Mouse (Mus musculus) megakaryocyte progenitor cell, adult 5-6 weeks (primary cell): ENCODE measurements at regions not wholly inside any gene's neighbourhood (a gene's known extent, or its start where the extent isn't known, plus 50 kb on each side); places are given as distances from the start of the nearest gene placed in this dataset.
"Not testable (repeated sequence)": the region's sequence is repeated elsewhere in the genome, so short reads cannot be mapped to it uniquely, and the experiment has no call there.

Experiments used
- ATAC-seq: replicated peaks from 2 replicates; pipeline ENCODE4 v1.8.0; 2016; ENCODE audit warnings: mild to moderate bottlenecking, moderate TSS enrichment, inconsistent platforms; ENCODE audit not compliant: poor library complexity

- no peak for ATAC-seq
These were observed 95.9 kb downstream of the Vcpkmt start for GRCm38 (mm10) chr12:69486903-69487302.

DNA sequence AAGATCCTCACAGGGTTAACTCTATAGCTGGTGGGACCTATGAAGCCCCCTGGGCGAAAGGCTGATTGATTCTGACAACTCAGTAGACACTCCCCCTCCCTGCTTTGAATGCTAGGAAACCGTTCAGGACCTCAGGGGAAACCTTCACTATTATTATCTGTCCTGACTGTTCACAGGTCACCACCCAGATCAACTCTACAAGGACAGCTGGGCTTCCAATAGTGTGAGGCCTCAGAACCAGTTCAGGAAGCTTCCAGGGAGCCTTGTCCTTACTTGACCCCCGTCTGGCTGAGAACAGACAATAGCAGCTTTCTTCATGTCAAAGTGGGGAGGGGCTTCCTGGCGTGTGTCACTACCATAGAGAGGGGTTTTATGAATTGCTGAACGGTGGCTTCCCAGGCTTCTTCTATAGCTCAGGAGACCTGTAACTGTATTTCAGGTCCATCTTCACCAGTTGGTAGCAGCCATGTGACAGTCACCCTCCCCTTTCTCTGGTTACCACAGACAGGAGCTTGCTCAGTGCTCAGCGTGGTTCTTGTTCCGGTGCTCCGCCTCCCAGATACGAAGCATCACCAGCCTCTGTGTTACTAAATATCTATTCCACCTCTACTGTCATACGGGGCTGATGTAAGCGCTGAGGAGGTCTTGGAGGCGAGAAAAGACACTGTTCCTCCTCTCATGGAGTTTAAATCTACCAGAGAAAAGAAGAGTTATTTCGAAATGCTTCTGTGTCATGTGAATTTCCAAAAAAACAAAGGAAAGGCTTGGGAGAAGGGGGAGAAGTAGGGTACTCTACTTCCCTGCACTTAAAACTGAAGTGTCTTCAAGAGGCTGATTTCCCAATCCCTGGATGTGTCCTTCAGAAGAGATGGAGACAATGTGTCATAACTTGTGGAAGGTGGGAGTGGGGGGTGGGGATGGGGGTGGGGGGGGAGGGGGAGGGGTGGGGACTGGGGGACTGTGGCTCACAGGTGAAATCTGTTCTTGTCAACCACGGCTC, 96.9 kb downstream of the Vcpkmt start:
- peak; percentile 99 for ATAC-seq

DNA sequence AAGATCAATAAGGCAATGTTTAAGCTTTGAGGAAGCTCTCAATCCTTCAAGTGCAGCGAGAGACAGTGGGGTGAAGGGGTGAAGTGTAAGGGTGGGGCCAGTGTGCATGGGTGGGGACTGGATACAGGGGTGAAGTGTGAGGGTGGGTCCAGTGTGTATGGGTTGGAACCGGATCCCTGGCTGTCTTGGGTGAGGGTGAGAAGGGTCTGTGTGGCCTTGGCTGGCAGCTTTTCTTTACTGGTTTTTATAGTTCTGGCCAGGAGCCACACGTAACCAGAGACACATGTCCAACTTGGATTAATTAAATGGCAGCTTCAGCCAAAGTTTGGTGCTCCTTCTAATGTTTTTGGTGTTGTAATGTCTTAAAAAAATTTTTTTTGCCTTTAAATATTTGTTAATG, 101.4 kb downstream of the Vcpkmt start:
- ATAC-seq, result no peak

- peak; percentile 38 for ATAC-seq
These were observed 104.4 kb upstream of the Gm9887 start for GRCm38 (mm10) chr12:69476631-69477091.

- no peak for ATAC-seq
These were observed 103.9 kb upstream of the Gm9887 start for GRCm38 (mm10) chr12:69476131-69476530.

GRCm38 (mm10) chr12:69474916-69475661, 102.8 kb upstream of the Gm9887 start:
- ATAC-seq, result peak; percentile 69

GRCm38 (mm10) chr12:69474141-69474915, 102.1 kb upstream of the Gm9887 start:
- ATAC-seq, result no peak

- no peak for ATAC-seq
These were observed 101.3 kb upstream of the Gm9887 start for GRCm38 (mm10) chr12:69473379-69474057.

DNA sequence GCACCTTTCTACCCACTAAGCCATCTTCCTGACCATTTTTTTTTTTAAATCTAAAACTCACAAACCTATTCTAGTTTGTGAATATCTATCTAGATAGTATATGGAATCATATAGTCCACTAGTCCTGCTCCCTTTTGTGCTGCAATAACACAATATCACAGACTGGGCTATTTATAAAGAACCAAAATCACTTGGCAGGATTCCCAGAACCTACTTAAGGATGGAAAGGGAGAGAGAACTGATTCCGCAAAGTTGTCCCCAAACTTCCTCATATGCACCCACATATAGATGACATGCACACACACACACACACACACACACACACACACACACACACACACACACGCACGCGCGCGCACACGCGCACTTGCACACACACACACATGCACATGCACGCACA, 100.7 kb upstream of the Gm9887 start:
- peak; percentile 10 for ATAC-seq

- ATAC-seq, result no peak
These were observed 99.6 kb upstream of the Gm9887 start for GRCm38 (mm10) chr12:69471876-69472275.

DNA sequence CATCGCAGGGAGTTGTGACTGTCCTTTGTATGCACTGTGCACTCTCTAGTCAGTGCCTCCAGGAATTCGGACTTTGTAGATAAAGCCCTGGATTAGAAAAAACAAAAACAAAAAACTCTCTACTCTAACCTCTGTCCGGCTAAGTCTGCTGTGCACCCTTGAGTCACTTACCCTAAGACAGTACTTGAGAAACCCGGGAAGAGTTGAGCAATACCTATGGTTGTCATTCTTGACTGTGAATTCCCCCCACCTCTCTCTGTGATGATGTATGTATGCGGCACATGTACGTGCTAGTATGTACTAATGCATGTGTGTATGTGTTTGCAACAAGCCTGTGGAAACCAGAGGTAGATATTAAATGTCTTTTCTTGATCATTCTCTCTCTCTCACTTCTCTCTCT, 96.7 kb upstream of the Gm9887 start:
- ATAC-seq, result peak; percentile 69

DNA sequence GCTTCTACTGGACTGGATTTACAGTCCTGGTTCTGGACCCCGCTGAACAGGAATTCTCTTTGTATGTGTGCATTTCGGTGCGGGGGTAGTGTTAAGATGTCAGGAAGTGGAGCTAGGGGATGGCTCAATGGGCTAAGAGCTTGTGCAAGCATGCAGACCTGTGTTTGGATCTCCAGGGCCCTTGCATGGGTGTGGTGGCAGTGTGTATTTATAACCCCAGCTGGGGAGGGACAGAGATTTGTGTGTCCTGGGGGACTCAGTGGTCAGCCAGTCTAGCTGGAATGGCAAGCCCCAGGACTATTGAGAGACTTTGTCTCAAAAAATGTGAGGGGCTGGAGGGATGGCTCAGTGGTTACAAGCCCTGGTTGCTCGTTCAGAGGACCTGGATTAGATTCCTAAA, 95.1 kb upstream of the Gm9887 start:
- 0 out of 2 replicates have a peak, but pooled peaks have one; percentile 23 for ATAC-seq

GRCm38 (mm10) chr12:69464906-69465305, 92.6 kb upstream of the Gm9887 start:
- ATAC-seq, result no peak

GRCm38 (mm10) chr12:69463327-69463726, 91.1 kb upstream of the Gm9887 start:
- ATAC-seq, result not testable (repeated sequence)

- ATAC-seq, result peak; percentile 67
These were observed 89.9 kb upstream of the Gm9887 start for GRCm38 (mm10) chr12:69461888-69462840.

DNA sequence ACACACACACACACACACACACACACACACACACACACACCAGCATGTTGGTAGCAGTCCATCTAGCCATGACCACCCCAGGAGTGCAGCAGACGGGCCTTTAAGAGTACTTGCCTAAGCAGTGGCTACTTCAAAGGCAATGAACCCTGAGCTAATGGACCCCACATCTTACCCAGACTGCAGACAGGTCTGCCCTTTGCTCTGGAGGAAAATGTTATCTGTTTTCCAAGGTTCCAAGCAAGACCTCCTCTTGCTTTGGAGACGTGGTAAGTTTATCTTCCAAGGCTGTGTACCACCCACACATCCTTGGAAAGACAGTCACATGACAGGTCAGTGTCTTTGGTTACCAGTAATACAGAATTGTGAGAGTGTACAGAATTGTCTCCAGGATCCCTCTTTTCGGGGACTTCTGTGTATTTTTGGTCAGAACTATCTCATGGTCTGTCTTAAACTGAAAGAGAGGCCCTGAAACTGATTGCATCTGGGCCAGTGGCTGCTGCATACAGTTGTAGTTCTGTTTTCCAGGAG, 88.4 kb upstream of the Gm9887 start:
- no peak for ATAC-seq

DNA sequence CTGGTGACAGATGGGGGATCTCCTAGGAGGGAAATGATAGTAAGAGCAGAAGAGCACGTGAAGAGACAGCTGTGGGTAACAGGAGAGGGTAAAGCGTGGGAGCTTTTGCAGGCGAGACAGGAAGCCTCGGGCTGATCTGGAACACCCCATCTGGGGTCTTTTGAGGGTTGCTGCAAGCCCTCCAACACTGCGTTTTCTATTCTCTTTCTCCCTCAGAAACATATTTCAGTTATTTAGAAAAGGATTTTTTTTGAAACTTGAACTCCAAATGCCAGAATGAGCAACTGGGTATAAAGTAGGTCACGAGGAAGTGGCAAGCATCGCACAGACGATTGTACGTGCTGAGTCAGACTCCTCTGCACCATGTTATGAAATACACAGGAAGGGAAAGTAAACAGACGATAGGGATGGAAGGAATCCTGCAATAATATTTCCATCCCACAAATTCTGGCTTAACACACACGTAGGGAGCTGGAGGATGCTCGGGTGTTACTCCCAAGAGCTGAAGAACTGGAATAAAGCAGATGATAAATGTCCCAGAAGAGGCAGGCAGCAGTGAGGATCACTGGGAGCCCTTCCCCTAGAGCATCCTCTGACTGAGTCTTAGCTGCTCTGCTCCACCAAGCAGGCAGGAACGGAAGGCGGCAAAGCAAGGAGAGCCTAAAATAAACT, 86.0 kb upstream of the Gm9887 start:
- peak; percentile 44 for ATAC-seq

GRCm38 (mm10) chr12:69456746-69457145, 84.5 kb upstream of the Gm9887 start:
- ATAC-seq, result no peak
